Mouse (Mus musculus) ovary, adult 18-20 months (tissue): ENCODE measurements around the gene Svopl.

Source experiments
- DNase-seq: peaks from one replicate; pipeline ENCODE4 v3.0.0; 2022; ENCODE audit warnings: low spot score, mixed read lengths

The Svopl gene

DNA sequence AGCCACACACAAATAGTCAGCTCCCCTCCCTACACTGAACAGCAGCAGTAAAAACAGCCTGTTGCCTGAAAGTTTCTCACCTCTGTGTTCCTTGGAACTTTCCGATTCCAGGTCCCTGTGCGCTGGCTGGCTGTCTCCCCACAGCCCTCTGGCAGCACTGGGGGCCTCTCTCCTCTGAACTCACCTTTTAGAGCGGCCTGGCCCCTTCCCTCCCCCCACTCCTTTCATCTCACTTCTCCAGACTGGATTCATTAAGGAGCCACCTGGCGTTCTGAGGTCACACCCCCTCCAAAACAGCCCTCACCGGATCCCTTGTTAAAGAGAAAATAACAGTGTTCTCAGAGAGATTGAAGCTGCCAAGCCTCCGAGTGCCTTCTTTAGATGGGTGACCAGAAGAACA, at the start of gene Svopl:
TSS of gene Svopl (minus strand) at position 159 of the 400 bp plus-strand sequence.
- no peak for DNase-seq

DNA sequence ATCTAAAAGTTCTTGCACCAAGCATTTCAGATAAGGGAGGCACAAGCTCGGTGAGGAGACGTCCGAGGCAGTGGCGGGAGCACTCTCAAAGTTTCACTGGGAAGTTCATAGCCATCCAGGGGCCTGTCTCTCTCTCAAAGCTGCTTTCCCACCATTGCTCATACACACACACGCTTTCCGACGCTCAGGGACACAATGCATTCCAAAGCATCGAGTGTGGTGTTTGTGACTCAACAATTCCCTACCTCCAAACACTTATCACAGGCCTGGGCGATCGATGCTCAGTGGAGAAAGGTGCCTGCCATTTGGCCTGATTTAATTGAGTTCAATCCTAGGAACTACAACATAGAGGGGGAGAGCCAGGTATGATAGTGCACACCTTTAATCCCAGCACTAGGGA, 47.9 kb upstream of the Svopl start:
- no peak for DNase-seq

DNA sequence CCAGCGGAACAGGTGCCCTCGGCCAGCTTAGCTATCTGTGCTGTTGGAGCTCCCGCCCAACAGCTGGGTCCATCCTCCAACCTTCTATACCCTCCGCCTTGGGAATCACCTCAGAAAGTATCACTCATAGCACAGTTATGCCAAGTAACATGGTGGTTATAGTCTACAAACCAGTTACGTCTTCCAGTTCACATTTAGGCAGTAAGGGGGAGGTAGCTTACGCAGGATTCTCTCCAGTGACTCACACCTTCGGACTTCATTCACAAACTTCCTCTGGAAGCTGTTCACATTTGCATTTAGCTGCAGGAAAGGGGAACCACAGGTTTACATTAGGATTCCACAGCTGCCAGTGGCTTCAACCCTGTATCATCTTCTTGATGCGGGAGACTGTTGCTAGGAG, 45.7 kb upstream of the Svopl start:
- DNase-seq, result no peak

DNA sequence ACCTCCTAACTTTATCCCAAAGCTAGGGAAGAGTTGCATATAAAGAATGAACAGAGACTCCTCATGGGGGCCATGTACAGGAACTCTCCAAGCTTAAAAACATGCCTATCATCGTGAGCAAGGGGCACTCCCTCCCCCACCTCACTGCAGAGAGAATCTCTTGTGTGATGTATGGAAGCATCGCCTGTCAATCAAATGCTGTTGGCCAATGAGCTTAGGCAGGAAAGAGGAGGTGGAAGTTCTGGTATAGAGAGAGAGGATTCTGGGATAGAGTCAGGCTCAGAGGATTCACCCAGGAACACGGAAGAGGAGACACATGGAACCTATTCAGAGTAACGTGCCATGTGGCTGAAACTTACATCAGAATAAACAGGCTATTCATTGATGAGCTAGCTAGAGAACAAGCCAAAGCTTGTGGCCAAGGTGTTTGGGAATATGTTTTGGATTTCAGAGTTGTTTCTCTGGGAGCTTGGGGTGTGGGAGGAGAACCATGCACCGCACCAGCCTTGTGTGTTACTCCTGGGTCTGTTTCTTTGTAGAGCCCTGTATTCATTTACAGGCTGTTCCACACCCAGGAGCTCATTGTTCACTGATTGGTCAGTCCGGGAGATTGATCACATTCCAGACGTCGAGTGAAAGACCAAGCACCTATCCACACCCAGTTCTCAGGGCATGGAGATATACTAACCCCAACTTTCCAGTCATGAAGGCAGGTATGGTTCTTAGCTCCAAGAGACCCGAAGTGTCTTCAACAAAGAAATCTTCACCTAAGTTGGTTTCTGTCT, 40.6 kb upstream of the Svopl start:
- no peak for DNase-seq

DNA sequence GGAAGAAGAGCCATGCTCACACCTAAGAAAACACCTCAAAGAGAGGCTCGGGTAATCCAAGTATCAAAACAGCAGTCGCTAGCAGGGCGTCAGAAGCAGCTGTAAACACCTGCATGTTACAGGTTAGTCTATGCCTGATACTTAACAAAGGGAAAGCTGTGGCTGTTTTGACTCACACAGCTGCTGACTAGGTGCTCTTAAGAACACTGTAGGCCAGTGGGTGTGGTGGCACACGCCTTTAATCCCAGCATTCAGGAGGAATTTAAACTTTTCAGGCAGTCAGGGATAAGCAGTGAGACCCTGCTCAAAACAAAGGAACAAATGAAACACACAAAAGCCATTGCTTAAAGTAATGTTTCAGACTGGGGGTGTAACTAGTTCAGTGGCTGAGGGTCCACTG, 36.4 kb upstream of the Svopl start:
- DNase-seq, result no peak

DNA sequence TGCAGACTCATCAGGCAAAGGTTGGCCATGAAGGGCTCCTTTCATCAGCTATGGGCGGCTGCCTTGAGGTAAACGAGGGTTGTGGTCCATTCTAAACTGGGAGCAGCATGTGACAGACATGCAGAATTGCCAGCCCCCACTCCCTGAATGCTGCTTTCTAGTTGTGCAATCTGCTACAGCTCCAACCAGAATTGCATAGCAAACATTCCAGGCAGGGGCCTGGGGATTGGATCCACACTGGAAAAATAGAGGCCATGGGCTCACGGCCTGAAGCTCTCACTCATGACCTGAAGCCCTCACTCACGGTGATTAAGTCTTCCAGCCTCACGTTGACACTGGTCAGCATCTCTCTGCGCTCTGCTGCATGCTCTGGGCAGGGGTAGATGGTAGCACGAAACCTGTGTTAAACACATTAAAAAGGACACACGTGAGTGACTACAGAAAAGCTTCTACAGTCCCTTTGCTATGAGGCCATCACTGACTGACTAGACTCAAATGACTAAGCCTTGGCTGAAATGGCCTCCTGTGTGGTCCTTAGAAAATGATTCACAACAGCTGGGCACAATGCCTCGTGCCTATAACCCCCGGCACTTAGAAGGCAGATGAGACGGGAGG, 35.0 kb upstream of the Svopl start:
- DNase-seq, result no peak

DNA sequence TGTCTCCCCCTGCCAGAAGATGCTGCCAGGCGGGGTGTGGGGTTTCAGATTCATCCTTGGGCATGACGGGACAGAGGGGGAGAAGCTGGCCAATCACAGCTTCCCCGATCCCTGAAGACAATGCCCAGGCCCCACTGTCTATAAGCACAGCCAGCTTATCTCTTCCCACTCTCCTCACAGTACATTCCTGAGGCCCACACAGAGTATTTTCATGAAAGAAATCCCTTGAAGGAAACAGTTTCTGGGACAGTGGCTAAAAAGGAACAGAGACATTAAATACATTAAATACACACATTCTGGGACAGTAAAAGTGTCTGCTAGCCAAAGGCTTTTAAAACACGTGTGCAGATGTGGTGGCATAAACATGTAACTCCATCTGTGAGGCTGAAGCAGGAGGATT, 33.6 kb upstream of the Svopl start:
- no peak for DNase-seq

DNA sequence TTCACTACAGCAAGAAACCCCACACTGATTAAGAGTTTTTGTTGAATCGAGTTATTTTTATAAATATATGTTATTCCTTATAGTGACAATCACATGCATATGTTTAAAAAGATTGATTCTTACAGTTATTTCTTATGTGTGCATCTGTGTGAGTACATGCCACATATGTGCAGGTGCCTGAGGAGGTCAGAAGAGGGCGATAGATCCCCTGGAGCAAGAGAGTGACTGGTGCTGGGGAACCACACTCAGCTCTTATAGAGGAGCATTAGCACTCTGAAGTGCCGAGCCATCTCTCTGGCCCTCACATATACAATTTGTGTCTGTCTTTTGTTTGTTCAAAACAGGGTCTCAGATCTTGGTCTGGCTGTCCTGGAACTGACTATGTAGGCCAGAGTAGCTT, 26.8 kb upstream of the Svopl start:
- no peak for DNase-seq

DNA sequence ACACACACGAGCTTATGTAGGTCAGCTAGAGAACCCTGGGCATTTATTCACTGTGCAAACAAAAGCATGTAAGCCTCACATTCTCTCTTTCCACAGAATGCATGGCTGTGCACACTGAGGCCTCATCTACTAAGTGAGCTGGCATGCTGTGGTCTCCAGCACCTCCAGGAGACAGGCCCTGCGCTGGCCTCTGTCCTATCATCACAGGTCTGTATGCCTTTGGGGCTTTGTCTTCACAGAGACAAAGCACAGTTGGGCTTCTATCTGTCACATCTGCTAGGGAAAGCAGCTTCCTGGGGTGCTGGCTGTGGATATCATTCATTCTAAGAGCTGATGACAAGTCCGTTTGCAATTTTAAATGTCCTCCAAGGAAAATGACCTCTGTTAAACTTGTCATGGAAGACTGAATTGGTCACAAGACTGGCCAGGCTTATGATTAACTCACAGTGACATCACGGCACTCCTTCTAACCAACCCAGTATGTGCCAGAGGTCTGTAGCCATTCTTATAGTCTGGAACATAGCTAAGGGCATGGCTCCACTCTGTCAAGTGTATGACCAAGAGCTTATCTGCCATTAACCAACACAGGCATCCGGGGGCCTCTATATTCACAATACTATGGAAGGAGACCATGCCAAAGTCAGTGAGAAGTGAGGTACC, 25.5 kb upstream of the Svopl start:
- no peak for DNase-seq

DNA sequence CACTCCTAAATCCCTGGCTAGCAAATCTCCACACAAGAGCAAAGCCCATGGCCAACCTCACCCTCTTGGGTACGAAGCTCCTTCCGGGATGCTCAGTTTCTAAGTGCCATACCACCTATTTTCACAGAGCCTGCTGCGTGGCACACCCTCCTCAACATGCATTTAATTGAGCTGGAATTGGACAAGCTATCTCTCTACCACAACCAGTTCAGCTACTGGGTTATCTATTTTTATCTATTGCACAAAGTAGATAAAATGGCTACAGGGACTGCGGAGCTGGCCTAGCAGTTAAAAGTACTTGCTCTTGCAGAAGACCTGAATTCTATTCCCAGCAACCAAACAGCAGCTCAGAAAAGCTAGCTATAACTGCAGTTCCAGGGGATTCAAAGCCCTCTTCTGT, 24.5 kb upstream of the Svopl start:
- no peak for DNase-seq

DNA sequence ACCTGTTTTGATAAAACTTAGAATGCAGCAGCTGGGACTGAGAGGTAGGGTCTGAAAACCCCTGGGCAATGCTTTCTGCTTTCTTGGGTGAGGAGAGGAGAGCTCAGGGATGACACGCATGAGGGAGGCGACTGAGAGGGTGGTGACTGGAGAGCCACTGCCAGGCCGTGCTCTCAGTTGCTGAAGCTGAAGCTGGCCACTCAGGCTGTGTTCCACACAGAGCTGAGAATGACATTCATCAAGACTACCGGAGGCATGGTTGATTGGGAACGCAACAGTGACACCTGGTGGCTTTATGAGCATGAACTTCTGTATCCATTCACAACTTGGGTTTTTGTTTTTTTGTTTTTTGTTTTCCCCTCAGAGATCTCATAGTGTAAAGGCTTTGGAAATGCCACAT, 19.4 kb upstream of the Svopl start:
- DNase-seq, result no peak

DNA sequence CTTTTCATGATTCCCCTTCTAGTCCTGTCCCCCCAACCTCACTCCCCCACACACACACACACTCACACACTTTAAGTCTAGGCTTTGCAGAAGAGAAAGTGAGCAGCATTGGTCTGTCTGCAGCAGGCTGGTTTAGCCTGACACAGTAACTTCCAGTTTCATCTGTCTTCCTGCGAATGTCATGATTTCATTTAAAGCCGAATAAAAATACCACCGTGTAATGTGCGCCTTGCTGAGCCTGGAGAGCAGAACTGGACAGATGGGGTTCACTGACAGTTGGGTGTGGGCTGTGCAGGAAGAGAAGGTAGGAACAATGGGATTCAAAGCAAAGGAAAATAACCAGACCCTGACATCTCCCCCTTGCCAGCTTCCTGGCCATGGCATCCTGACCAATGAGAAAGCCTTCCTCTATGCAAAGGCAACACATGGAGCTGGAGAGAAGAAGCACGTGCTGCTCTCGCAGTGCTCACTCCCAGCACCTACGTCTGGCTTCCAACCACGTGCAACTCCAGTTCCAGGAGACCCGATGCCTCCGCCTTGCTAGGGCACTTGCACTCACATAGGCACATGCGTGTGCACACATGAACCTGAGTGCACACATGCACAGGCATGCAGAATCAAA, 18.8 kb upstream of the Svopl start:
- no peak for DNase-seq

DNA sequence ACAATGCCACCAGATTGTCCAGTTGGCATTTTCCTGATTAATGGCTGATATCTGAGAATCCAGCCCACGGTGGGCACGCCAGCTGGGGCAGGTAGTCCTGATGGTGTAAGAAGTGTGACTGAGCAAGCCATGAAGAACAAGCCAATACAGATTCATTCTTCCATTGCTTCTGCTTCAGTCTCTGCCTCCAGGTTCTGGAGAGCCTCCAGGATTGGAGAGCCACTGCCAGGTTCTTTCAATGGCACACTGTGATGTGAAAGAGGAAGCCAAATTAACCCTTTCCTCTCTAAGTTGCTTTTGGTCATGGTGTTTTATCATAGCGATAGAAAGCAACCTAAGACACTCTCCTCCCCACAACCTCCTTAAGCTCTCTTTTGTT, 18.3 kb upstream of the Svopl start:
- no peak for DNase-seq

DNA sequence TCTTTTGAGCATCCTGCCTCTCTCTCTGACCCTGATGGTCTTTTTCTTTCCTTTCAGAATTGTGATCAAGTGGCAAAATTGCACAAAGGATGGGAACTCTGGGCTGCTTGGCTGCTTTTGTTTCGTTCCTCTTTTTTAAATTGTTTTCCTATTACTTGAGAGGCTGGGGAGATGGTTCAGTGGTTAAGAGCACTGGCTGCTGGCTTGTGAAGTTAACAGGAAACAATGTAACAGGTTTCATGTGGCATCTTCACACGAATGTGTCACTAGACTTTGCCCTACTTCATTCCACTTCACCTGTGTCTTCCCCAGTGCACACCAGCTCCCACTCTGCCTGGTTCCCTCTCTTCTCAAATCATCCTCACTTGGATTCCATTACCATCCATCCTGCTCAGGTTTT, 17.8 kb upstream of the Svopl start:
- DNase-seq, result no peak

DNA sequence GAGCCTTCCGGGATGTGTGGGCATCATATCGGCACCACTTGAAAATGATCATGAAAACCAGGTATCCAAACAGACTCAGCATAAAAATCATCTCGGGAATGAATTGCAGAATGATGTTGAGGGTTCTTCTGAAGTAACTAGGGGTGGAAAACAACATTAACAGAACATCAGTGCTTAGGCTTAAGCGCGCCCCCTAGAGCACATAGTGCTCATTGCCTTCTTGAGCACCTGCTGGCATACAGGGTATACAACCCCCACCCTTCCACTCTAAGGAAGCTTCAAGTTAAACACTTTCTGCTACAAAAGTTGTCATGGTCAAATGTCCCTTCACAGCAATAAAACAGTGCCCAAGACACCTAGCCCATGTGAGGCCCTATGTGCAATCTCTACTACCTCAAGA, 12.0 kb upstream of the Svopl start:
- DNase-seq, result no peak

DNA sequence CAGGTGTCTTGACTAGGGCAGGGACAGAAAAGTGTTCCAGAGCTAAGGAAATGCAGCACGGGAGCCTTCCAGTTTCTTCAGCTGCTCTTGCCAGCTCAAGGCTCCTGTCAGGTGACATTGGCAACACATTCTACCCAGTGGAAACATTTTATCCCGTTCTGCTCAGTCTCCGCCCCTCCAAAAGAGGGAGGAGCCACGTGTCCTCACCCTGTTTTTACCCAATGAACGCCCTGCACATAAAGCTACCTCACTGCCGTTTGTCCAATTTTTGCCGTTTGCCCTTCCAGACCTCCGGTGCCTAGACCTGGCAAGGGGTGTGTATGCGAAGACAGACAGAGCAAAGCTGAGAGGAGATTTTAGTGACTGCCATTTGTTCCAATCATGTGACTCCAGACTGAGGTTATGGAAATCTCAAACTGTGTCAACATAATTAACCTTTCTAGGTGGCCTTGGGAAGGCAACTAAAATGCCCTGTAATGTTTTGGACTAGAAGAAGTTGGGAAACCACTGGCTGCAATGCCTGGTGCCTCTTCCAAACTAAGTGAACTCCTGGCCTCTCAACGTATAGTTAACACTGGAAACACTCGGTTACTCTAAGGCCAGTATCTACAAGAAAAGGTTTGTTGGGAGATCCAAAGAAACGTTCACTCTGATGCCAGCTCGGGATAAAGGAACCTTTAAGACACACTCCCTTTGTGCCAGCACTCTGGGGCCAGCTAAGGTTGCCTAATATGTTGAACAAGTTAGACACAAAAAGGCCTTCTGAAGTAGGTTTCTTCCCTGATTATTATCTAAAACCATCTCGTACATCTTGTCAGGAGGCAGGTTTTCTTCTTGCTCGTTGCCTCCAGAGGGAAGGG, 8.9 kb upstream of the Svopl start:
- no peak for DNase-seq

DNA sequence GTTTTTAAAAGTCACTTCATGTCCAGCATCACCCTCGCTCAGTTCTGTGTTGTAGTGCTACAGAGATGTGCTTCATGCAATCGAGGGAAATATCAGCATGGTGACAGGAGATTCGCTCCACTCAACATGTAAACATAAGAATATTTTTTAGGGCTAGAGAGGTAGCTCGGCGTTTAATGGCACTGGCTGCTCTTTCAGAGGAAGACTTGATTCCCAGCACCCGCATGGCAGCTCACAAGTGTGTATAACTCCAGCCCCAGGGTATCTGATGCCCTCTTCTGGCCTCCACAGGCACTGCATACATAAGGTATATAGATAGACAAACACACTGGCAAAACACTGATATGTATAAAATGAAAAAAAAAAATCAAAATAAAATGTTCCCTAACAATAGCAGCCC, 2.8 kb upstream of the Svopl start:
- DNase-seq, result no peak

DNA sequence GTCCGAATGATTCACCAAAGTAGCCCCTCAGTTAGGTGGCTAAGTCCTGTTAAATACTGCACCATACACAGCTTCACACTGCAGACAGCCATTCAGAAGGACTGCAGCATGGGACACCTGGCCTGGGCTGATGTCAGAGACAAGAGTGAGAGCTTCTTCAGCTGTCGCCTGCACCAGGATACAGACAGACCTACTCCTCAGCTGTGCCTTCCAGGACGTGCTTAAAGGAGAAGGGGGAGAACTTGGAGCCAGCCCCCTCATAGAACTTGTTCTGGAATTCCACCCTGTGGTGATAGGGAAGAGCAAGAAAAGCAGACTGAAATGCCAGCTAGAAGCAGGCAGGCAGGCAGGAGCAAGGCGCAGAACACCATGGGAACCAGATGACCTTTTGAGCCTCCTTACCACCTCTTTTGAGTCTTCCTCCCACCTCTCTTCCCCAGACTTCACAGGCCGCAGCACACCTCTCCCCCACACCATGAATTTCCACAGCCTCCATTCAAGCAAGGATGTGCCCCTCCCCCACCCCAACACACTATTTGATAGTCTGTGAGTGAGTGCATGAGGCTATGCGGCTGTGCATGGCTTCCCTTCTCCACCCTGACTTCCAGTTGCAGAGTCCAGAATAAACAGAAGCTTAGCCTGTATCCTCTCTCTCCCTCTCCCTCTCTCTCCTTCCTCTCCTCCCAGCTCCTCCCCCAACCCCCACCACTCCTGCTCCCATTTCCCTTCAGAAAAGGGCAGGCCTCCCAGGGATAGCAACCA, 2.2 kb upstream of the Svopl start:
- no peak for DNase-seq

DNA sequence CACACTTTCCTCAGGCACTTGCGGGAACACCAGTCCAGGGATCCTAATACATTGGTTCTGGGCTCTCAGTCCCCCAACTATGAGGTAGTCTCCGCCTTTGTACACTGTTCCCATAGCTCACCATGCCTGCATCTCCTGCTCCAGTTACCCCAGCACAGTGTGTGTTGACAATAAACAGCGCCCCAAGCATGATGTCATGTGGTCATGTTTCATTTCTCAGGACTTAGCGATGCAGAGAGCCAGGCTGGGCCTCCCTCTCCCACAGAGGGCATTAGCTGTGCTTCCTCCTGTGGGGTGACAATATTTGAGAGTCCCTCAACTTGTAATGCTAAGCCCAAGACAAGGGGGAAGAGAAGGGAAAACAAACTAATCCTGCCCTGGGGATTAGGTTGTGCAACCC, 1.2 kb upstream of the Svopl start:
- no peak for DNase-seq

DNA sequence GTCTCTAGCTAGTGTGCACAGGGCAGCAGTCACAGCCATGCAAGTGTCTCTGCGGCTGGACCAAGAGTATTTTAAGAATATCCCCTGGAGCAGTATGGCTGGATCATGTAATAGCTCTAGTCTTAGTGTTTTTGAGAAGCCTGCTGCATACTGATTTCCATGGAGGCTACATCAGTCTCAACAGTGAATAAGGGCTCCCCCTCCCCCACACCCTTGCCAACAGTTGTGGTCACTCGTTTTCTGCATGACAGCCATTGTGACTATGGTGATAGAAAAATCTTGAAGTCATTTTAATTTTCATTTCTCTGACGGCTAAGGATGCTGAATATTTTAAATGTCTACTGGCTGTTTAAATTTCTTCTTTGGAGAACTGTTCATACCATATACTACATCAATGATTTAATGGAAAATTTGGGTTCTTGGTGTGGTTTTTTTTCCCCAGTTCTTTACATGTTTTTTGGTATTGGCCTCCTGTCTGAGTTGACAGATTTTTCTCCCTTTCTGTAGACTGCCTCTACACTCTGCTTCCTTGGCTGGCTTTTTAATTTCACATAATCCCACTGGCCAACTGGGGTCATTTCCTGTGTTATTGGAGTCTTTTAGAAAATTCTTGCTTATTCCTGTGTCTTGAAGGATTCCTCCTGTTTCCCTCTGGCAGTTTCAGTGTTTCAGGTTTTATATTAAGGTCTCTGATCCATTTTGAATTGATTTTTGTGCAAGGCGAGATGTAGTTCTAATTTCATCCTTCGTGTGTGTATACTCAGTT, 13.8 kb downstream of the Svopl start:
- DNase-seq, result no peak
